Mouse (Mus musculus): ENCODE measurements at regions not wholly inside any gene's neighbourhood (a gene's known extent, or its start where the extent isn't known, plus 50 kb on each side); places are given as distances from the start of the nearest gene placed in this dataset.
"Not testable (repeated sequence)": the region's sequence is repeated elsewhere in the genome, so short reads cannot be mapped to it uniquely, and the experiment has no call there.

- no peak for DNase-seq (ENCODE audit: low read depth)
Observed at GRCm38 (mm10) chr8:37048912-37049692, 55.7 kb downstream of the AI429214 start.

GRCm38 (mm10) chr8:37049969-37050683 is 56.7 kb downstream of the AI429214 start:
- no peak for DNase-seq (ENCODE audit: low read depth)

DNA sequence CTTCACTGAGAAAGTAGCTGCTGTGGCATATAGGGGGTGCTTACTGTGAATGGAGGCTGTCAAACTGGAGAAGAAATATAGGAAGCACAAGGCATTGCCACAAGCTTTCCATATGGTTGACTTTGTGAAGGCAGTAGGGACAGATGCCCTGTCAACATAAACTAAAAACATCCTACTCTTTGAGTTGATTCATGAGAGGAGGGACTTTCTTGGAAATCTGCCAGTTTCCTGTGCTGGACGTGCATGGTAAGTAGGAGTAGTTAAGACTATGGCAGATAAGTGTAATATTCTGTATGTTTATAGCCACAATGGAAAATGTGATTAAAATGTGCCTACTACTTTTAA is 57.3 kb downstream of the AI429214 start:
- no peak for DNase-seq (ENCODE audit: low read depth)

DNA sequence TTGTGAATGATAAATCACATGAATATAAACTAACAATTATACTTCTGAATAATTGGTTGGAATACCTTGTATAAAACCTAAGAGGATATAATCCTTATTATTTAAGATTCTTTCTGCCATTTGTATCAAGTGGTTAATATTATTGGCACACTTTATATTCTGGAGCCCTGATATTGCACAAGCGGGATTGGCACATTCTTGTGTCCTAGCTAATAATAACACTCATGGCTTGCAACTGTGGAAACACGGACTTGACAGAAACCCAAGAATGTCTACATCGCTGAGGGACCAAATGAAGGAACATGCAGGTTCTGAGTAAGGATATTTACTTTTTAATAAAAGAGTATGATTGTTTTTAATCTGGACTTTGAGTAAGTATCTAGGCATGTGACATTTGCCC is 63.0 kb downstream of the AI429214 start:
- DNase-seq (ENCODE audit: low read depth), result no peak

DNA sequence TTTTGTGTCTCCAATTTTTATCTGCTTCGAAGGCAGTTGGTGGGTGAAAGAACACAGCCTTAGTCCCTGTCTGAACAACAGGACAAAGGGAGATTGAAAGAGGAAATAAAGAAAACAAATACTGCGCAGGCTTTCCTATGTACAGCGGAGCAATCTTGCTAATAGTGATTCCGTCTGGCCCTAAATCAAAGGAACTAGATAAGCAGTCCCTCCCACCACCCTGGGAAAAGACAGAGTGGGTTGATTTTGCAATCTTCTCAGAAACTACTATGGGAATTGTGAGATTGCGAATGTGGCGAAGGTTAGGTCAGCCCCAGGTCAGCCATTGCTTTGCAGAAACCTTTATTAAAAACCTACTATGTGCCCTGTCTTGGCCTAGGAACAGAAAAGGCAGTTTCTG is 65.0 kb downstream of the AI429214 start:
- no peak for DNase-seq (ENCODE audit: low read depth)

GRCm38 (mm10) chr8:37062012-37062944 is 68.9 kb downstream of the AI429214 start:
- DNase-seq (ENCODE audit: low read depth), result peak; percentile 24

GRCm38 (mm10) chr8:37063764-37064331 is 70.4 kb downstream of the AI429214 start:
- peak; percentile 29 for DNase-seq (ENCODE audit: low read depth)

DNA sequence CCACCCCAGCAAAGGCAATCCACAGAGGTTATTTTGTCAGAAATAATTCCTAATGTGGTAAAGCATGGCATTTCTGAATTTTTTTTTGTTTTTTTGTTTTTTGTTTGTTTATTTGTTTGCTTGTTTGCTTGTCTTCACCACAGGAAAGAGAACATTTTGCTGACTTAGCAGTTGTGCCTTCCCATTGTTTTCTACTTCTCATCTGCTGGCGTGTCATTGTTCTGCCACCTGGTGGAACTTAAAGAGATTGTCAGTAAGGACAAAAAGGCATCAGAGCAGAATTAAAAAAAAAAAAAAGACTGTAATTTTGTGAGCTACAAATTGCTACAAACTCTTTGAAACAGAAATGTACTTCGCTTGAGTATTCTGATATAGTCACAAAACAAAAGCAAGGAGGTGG is 79.5 kb downstream of the AI429214 start:
- DNase-seq (ENCODE audit: low read depth), result no peak

GRCm38 (mm10) chr8:37099727-37100126 is 106.3 kb downstream of the AI429214 start:
- DNase-seq (ENCODE audit: low read depth), result no peak

DNA sequence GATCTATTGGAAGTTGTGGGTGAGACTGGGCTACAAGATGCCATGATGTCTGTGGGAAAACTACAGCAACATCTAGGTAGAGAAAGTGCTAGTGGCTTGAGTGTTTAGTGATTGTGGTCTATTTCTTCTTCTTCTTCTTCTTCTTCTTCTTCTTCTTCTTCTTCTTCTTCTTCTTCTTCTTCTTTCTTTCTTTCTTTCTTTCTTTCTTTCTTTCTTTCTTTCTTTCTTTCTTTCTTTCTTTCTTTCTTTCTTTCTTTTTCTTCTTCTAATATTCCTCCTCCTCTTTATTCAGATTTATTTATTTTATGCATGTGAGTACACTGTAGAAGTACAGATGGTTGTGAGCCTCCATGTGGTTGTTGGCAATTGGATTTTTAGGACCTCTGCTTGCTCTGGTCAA is 119.0 kb downstream of the AI429214 start:
- not testable (repeated sequence) for DNase-seq (ENCODE audit: low read depth)

DNA sequence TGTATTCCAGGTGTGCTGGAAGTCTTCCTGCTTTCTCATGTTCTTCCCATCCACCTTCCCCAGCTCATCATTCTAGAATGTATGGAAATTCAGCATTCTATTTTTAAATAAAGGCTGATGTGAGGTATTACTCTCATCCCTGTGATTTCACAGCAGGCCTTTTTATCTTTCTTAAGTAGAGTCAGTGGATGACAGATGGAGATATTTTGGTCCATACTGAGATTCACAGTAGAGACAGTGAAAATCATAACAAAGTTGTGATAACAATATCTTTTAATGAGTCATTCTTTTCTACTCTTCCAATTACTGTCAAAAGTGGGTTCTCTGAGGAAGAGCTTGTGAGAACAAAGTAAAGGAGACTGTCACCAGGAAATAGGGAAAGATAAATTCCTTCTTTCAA is 132.4 kb downstream of the AI429214 start:
- no peak for DNase-seq (ENCODE audit: low read depth)

- no peak for DNase-seq (ENCODE audit: low read depth)
Observed at GRCm38 (mm10) chr8:37129670-37130069, 136.3 kb downstream of the AI429214 start.

- DNase-seq (ENCODE audit: low read depth), result peak; percentile 1
Observed at GRCm38 (mm10) chr8:37131988-37132387, 138.6 kb downstream of the AI429214 start.

GRCm38 (mm10) chr8:37134192-37134964 is 141.0 kb downstream of the AI429214 start:
- DNase-seq (ENCODE audit: low read depth), result no peak

DNA sequence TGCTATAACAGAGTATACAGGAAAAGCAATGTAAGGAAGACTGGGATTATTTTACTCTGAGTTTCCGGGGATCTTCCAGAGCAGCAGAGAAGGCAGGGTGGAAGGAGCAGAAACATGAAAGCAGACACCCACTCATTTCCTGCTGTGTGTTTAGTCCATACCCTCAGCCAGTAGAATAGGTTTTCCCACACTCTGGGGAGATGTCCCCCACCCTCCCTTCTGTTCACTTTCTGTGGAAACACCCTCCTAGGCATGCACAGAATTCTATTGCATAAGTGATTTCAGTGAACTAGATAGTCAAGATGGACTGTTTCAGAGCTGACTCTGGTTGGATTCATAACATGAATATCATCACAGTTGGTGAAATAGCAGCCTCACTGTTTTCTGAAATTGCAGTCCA is 156.9 kb downstream of the AI429214 start:
- DNase-seq (ENCODE audit: low read depth), result no peak

DNA sequence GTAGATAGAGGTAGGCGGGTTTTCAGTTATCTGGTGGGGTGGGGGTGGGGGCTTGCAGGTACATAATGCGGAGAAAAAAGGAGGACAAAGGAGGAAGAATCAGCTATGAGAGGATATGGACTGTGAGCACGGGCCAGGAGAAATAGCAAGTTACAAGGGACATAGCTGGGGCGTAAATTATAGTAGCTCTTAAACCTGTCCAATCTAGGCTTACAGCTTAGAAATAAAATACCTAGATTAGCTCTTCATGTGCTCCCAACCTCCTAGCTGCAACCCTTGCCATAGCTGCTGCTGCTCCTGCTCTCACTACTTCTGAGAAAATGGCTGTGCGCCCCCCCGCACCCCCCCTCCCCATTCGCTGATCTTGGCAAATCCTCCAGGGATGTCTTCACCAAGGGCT is 161.0 kb downstream of the AI429214 start:
- DNase-seq (ENCODE audit: low read depth), result no peak

GRCm38 (mm10) chr8:37154946-37155345 is 161.5 kb downstream of the AI429214 start:
- no peak for DNase-seq (ENCODE audit: low read depth)

GRCm38 (mm10) chr8:37159481-37159880 is 166.1 kb downstream of the AI429214 start:
- peak; percentile 1 for DNase-seq (ENCODE audit: low read depth)

GRCm38 (mm10) chr8:37196859-37197258 is 203.5 kb downstream of the AI429214 start:
- no peak for DNase-seq (ENCODE audit: low read depth)

GRCm38 (mm10) chr8:37215894-37216293 is 222.5 kb downstream of the AI429214 start:
- no peak for DNase-seq (ENCODE audit: low read depth)

- DNase-seq (ENCODE audit: low read depth), result no peak
Observed at GRCm38 (mm10) chr8:37227091-37227490, 233.7 kb downstream of the AI429214 start.
